Mouse (Mus musculus) midbrain, embryonic 13.5 days (tissue): Measurements from ENCODE around the gene Inmt. TPM values are rescaled to one million over a fixed set of nuclear protein-coding genes. Genes with fewer than 3 reads are reported as not detected.

Experiments used
- ATAC-seq: fragments of 200-750 bp; cut with Nextera tagmentation; 2 replicates; pipeline ENCODE4 v1.8.0; 2017; ENCODE audit warnings: mild to moderate bottlenecking, moderate TSS enrichment, moderate library complexity
- H3K27ac ChIP-seq: fragments of 300-500 bp; sonication (generic); 2 replicates; pipeline ENCODE4 v1.5.1; 2015; ENCODE audit warnings: inconsistent platforms, mild to moderate bottlenecking, moderate library complexity
- H3K27me3 ChIP-seq: fragments of 300-500 bp; sonication (generic); 2 replicates; pipeline ENCODE4 v1.6.1; 2015; ENCODE audit warnings: mild to moderate bottlenecking, inconsistent platforms
- H3K36me3 ChIP-seq: fragments of 300-500 bp; sonication (generic); 2 replicates; pipeline ENCODE4 v1.6.1; 2015; ENCODE audit warnings: mild to moderate bottlenecking, inconsistent platforms
- H3K4me1 ChIP-seq: fragments of 300-500 bp; sonication (generic); replicated peaks from 2 replicates; pipeline ENCODE4 v1.6.1; 2015; ENCODE audit warnings: inconsistent platforms
- H3K4me2 ChIP-seq: fragments of 300-500 bp; sonication (generic); replicated peaks from 2 replicates; pipeline ENCODE4 v1.6.1; 2015; ENCODE audit warnings: moderate library complexity, mild to moderate bottlenecking, inconsistent platforms
- H3K4me3 ChIP-seq: fragments of 300-500 bp; sonication (generic); replicated peaks from 2 replicates; pipeline ENCODE4 v1.5.1; 2015; ENCODE audit warnings: mild to moderate bottlenecking, inconsistent platforms
- H3K9ac ChIP-seq: fragments of 300-500 bp; sonication (generic); replicated peaks from 2 replicates; pipeline ENCODE4 v1.6.1; 2015; ENCODE audit warnings: mild to moderate bottlenecking, inconsistent platforms
- H3K9me3 ChIP-seq: fragments of 300-500 bp; sonication (generic); 2 replicates; pipeline ENCODE4 v1.6.1; 2016; ENCODE audit warnings: mild to moderate bottlenecking, inconsistent platforms
- WGBS: fragments of 180-500 bp; shearing (Covaris S2); methylation state at CpG from one replicate; pipeline ENCODE4 v1.1.7; 2015; 5-methylcytosine and 5-hydroxymethylcytosine counted together
- polyA plus RNA-seq: library from polyadenylated mRNA; unstranded; fragments of >200 nt; fragmentation: Nextera tagmentation; extraction: Ambion mirVana; gene quantifications from 2 replicates; pipeline ENCODE4 v1.2.1, GENCODE M21; 2015

The Inmt gene
- polyA plus RNA-seq, result not detected in 2 replicates

DNA sequence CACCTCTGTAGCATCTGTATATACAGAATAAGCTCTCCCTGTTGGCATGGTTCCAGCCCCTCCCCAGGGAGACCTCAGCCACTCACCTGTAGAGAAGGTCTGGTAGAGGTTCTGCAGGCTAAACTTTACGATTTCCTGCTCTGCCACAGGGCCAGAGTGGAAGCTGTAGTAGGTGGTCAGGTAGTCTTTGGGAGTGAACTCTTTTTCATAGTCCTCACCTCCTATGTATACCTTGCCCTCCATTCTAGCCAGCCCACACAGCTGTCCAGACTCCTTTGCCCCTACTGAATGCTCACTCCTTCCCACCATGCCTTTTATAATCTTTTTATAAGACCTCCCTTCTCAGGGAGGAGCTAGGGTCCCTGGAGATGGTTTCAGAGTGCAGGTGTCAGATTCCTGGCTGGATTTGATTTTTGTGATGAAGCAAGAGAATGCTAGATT, at the start of gene Inmt:
Gene Inmt (minus strand): TSS at position 303 of the 441 bp plus-strand sequence.
- Histone ChIP-seq H3K4me2 (no peak within 1 kb of the TSS), H3K4me3 (no peak within 1 kb of the TSS), H3K27me3 (no peaks in the 10 kb centered on the region), H3K27ac (no peak within 1 kb of the TSS), H3K36me3 (no peaks in the 10 kb centered on the region), H3K4me1 (no peaks in the 10 kb centered on the region), H3K9ac (no peak within 1 kb of the TSS), H3K9me3 (no peaks in the 10 kb centered on the region)
- no peak for ATAC-seq
- WGBS, result 90% methylated on average over 1 of the region's 1 CpGs

- Histone ChIP-seq H3K27ac (no peak overlapping the region), H3K4me1 (no peaks in the 10 kb centered on the region), H3K36me3 (peaks cover 25% of the 10 kb centered on the region), H3K9ac (no peak overlapping the region), H3K9me3 (no peaks in the 10 kb centered on the region), H3K4me2 (no peak overlapping the region), H3K4me3 (no peak overlapping the region), H3K27me3 (no peaks in the 10 kb centered on the region)
- no peak for ATAC-seq
- 95% methylated on average over 8 of the region's 8 CpGs for WGBS
These were observed 49.1 kb upstream of the Inmt start for GRCm38 (mm10) chr6:55223986-55224385.

- no peak for ATAC-seq
- H3K27me3 ChIP-seq, result no peaks in the 10 kb centered on the region
- no peaks in the 10 kb centered on the region for H3K4me1 ChIP-seq
- WGBS, result 92% methylated on average over 9 of the region's 9 CpGs
- no peak overlapping the region for H3K4me3 ChIP-seq
- H3K36me3 ChIP-seq, result peaks cover 40% of the 10 kb centered on the region
- no peak overlapping the region for H3K27ac ChIP-seq
- H3K9me3 ChIP-seq, result no peaks in the 10 kb centered on the region
- no peak overlapping the region for H3K9ac ChIP-seq
- H3K4me2 ChIP-seq, result no peak overlapping the region
These were observed 43.4 kb upstream of the Inmt start for GRCm38 (mm10) chr6:55218232-55218631.

GRCm38 (mm10) chr6:55214541-55214940, 39.7 kb upstream of the Inmt start:
- Histone ChIP-seq H3K36me3 (peaks cover 46% of the 10 kb centered on the region), H3K27me3 (no peaks in the 10 kb centered on the region), H3K4me2 (no peak overlapping the region), H3K9me3 (no peaks in the 10 kb centered on the region), H3K27ac (no peak overlapping the region), H3K9ac (no peak overlapping the region), H3K4me1 (no peaks in the 10 kb centered on the region), H3K4me3 (no peak overlapping the region)
- no peak for ATAC-seq
- WGBS, result 92% methylated on average over 3 of the region's 3 CpGs

DNA sequence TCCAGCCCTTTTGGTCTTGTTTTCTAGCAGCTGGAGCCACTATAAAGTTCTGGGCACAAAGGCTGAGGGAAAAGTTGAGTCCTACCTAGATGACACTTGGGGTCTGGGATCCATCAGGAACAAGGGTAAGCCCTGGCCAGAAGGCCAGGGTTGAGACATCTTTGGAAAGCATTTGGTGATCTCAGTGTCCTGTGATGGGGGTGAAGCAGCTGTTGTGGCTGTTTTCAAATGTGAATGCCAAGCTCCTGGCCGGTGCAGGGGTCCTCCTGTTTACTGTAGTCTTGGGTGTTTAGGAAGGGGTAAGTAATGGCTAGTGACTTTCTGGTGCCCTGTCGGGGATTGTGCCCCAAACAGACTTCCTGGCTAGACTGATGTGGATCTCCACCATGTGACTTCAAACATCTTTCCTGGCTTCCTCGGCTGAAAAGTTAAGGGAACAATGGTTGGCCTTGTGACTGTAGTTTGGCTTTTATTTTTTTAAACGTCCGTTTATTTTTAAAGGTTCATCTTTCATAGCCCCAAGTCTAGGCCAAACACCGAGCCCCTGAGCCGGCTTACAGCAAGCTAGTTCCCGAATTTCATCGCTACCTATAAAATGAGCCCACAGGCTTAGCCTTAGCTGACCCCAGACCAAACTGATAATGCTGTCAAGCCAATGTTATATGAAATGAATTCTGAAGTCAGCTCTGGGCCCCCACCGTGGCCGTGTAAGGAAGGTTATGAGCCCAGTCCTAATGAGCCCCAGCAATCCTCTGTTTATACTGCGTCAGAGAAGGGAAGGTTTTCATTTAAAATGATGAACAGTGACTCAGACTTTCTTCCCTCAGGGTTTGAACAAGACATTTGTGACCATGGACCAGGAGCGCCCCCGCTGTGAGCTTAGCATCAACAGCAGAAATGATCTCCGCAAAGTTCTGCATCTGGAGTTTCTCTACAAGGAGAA, 35.9 kb upstream of the Inmt start:
- H3K4me2 ChIP-seq, result no peak overlapping the region
- H3K4me1 ChIP-seq, result no peaks in the 10 kb centered on the region
- no peak overlapping the region for H3K27ac ChIP-seq
- H3K4me3 ChIP-seq, result no peak overlapping the region
- WGBS, result 88% methylated on average over 15 of the region's 15 CpGs
- no peak for ATAC-seq
- no peaks in the 10 kb centered on the region for H3K9me3 ChIP-seq
- H3K9ac ChIP-seq, result no peak overlapping the region
- peaks cover 23% of the 10 kb centered on the region for H3K36me3 ChIP-seq
- no peaks in the 10 kb centered on the region for H3K27me3 ChIP-seq

DNA sequence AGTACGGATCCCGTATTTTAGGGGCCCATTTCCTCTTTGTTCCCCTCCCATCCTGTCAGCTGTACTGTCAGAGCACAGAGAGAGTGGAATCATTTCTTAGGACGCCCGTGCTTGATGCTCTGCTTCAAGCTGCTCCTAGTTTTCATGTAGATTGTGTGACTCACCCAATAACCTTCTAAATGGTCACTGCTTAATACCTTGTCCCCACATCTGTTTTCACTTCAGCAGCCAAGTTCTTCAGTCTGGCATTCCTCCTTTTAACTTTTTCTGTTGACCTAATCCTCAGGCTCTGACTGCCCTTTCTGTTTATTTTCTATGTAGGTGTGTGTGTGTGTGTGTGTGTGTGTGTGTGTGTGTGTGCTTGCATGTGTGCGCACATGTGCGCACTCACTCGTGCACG, 32.9 kb upstream of the Inmt start:
- H3K4me1 ChIP-seq, result peaks cover 22% of the 10 kb centered on the region
- no peak for ATAC-seq
- H3K9me3 ChIP-seq, result no peaks in the 10 kb centered on the region
- WGBS, result 86% methylated on average over 8 of the region's 8 CpGs
- H3K27ac ChIP-seq, result no peak overlapping the region
- H3K36me3 ChIP-seq, result peaks cover 14% of the 10 kb centered on the region; the same call in 1 of the 2 replicates
- no peak overlapping the region for H3K4me3 ChIP-seq
- no peak overlapping the region for H3K9ac ChIP-seq
- no peaks in the 10 kb centered on the region for H3K27me3 ChIP-seq
- no peak overlapping the region for H3K4me2 ChIP-seq

GRCm38 (mm10) chr6:55203931-55204330, 29.1 kb upstream of the Inmt start:
- Histone ChIP-seq H3K27ac (peak overlapping the region; percentile 88), H3K27me3 (no peaks in the 10 kb centered on the region), H3K9me3 (no peaks in the 10 kb centered on the region), H3K9ac (peak overlapping the region; percentile 64), H3K4me1 (peaks cover 24% of the 10 kb centered on the region), H3K36me3 (no peaks in the 10 kb centered on the region), H3K4me3 (peak overlapping the region; percentile 48), H3K4me2 (peak overlapping the region; percentile 61)
- ATAC-seq, result peak; percentile 72
- WGBS, result 57% methylated on average over 3 of the region's 3 CpGs

GRCm38 (mm10) chr6:55202913-55203910, 28.4 kb upstream of the Inmt start, which contains the start of gene Mindy4:
Gene Mindy4, plus strand, starts transcription at chr6:55203383.
- Histone ChIP-seq H3K9me3 (no peaks in the 10 kb centered on the region), H3K36me3 (no peaks in the 10 kb centered on the region), H3K4me2 (peak within 1 kb of the TSS; percentile 61), H3K4me3 (peak within 1 kb of the TSS; percentile 48), H3K27ac (peak within 1 kb of the TSS; percentile 88), H3K27me3 (no peaks in the 10 kb centered on the region), H3K4me1 (peaks cover 24% of the 10 kb centered on the region), H3K9ac (peak within 1 kb of the TSS; percentile 64)
- ATAC-seq, result peak; percentile 97
- 4% methylated on average over 33 of the region's 33 CpGs for WGBS

DNA sequence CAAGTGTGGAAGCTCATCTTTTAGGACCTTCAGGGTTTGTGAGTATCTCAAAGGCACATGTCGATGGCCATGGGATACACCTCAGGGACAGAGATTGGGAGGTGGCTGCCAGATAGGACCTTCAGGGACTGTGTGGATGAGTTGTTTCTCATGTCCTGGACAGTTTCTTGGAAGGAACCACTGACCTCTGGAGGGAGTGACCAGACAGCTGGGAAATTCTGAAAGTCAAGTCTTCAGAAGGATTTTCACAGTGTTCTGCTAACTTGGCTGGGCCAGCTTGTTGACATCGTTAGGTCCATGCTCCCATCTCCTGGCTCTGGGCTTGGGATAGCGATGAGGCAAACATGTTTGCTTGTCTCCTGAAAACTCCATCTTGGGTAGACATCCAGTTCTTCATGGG, 24.2 kb upstream of the Inmt start:
- H3K9ac ChIP-seq, result no peak overlapping the region
- no peak for ATAC-seq
- no peak overlapping the region for H3K27ac ChIP-seq
- no peaks in the 10 kb centered on the region for H3K9me3 ChIP-seq
- H3K4me1 ChIP-seq, result peaks cover 9% of the 10 kb centered on the region
- 97% methylated on average over 3 of the region's 3 CpGs for WGBS
- no peak overlapping the region for H3K4me3 ChIP-seq
- H3K36me3 ChIP-seq, result no peaks in the 10 kb centered on the region
- H3K4me2 ChIP-seq, result no peak overlapping the region
- no peaks in the 10 kb centered on the region for H3K27me3 ChIP-seq

DNA sequence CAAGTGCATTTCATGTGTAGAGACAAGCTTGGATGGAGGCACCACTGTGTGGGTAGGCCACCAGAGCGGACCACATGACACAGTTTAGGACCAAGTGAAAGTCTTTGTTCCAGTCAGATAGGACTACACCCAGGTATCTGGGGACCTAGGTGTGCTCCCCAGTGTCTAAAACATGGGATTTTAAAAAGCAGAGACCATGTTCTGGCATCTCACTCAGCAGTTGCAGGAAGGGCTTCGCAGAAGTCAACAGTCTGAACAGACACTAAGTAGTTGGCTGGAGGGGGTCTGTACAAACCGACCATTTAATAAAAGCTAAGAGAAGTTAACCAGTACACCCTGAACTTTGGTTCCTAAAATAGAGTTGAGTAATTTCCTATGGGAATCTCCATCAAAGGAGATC, 18.3 kb upstream of the Inmt start:
- Histone ChIP-seq H3K4me2 (no peak overlapping the region), H3K27me3 (no peaks in the 10 kb centered on the region), H3K4me1 (no peaks in the 10 kb centered on the region), H3K27ac (no peak overlapping the region), H3K4me3 (no peak overlapping the region), H3K9me3 (no peaks in the 10 kb centered on the region), H3K36me3 (no peaks in the 10 kb centered on the region), H3K9ac (no peak overlapping the region)
- no peak for ATAC-seq
- 98% methylated on average over 3 of the region's 3 CpGs for WGBS

- H3K27ac ChIP-seq, result no peak overlapping the region
- H3K4me1 ChIP-seq, result no peaks in the 10 kb centered on the region
- H3K9me3 ChIP-seq, result no peaks in the 10 kb centered on the region
- no peak overlapping the region for H3K4me2 ChIP-seq
- no peaks in the 10 kb centered on the region for H3K36me3 ChIP-seq
- no peaks in the 10 kb centered on the region for H3K27me3 ChIP-seq
- no peak overlapping the region for H3K9ac ChIP-seq
- ATAC-seq, result no peak
- H3K4me3 ChIP-seq, result no peak overlapping the region
- 64% methylated on average over 4 of the region's 4 CpGs for WGBS
These were observed 16.7 kb upstream of the Inmt start for GRCm38 (mm10) chr6:55191537-55191936.

DNA sequence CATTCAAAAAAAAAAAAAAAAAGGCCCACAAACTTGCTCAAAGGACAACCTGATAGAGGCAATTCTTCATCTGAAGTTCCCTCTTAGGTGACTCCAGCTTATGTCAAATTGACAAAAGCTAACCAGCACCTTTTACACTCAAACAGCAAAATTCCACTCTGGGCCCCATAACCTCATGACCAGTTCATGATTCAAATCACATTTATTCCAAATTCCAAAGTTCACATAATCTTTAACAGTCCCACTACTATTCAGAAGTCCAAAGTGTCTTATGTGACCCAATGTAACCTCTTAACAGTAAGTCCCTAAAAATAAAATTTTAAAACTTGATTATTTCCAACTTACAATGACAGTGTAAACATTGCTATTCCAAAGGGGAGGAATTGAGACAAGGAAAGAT, 14.6 kb upstream of the Inmt start:
- Histone ChIP-seq H3K9ac (no peak overlapping the region), H3K27ac (no peak overlapping the region), H3K36me3 (no peaks in the 10 kb centered on the region), H3K9me3 (no peaks in the 10 kb centered on the region), H3K4me2 (no peak overlapping the region), H3K4me1 (no peaks in the 10 kb centered on the region), H3K27me3 (no peaks in the 10 kb centered on the region), H3K4me3 (no peak overlapping the region)
- ATAC-seq, result no peak
